ENCODE assay signal across 8 mouse cellular contexts in the genomic region with DNA sequence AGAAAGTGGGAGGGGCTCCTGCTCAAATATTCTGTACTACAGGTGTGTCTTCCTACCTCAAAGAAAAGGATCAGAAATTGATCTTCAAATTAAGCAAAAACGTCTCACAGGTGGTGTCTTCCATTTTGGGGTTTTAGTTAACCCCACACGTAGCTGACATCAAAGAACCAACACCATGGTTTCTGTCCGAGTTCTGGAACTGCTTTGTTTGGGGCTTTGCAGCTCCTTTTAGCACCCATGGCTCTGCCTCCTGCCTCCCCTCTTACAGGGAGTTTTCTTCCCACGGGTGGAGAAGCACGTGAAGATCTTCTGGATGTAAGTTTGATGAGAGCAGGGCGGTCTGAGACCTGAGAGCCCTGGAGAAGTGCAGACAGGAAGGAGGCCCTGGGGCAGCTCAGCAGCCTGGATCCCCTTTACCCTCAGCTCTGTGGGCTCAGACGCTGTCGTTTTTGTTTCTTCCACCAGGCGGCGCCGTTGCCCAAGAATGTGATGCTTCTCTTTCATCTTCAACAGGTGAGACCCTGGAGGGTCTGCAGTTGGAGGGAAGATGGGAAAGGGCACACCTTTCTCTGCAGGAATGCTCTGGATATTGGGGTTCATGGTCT. TPM values are rescaled to one million over a fixed set of nuclear protein-coding genes. Genes with fewer than 3 reads are reported as not detected.
DNase-seq lines count a peak whose midpoint lies in the region; ATAC-seq and TF ChIP-seq lines count a peak whose summit lies in the region.
"Not testable (repeated sequence)": the region's sequence is repeated elsewhere in the genome, so short reads cannot be mapped to it uniquely, and the experiment has no call there.
"Had no signal": no experiment of that assay in that cellular context is flagged by ENCODE, and none has a peak within 500 bp of the region (broad histone marks: within the 10 kb centered on the region; RNA-seq: fewer than 3 reads in every experiment).

No protein-coding gene starts in this region.

- H3K36me3 ChIP-seq in kidney, adult 2 months (ENCODE audit: control insufficient read depth, insufficient read depth, low read length); liver, postnatal 0 days (replicated peaks; ENCODE audit: insufficient read depth, low read length); stomach, postnatal 0 days (ENCODE audit: control insufficient read depth, insufficient read depth, low read length): not testable (repeated sequence)

- H3K27me3 ChIP-seq in kidney, adult 2 months (replicated peaks; ENCODE audit: control insufficient read depth, insufficient read depth, low read length); liver, postnatal 0 days (ENCODE audit: insufficient read depth, low read length); stomach, postnatal 0 days (ENCODE audit: control insufficient read depth, insufficient read depth, low read length): not testable (repeated sequence)

- ATAC-seq in liver, postnatal 0 days; stomach, postnatal 0 days (ENCODE audit: low FRiP score, low TSS enrichment): not testable (repeated sequence)

- not testable (repeated sequence) for H3K9me3 ChIP-seq in liver, postnatal 0 days (ENCODE audit: low read length); stomach, postnatal 0 days (ENCODE audit: control insufficient read depth, low read length)

- TF ChIP-seq EP300 in liver, postnatal 0 days (IDR thresholded peaks at IDR 0.05; ENCODE audit: low read depth); stomach, postnatal 0 days (optimal IDR thresholded peaks at IDR 0.05): not testable (repeated sequence)

- not testable (repeated sequence) for H3K4me3 ChIP-seq in kidney, adult 2 months (ENCODE audit: insufficient read depth, low read depth, low read length); liver, postnatal 0 days (ENCODE audit: low read depth, low read length); stomach, postnatal 0 days (ENCODE audit: low read depth, low read length)

- TF ChIP-seq POLR2A in kidney, adult 2 months (IDR thresholded peaks at IDR 0.05; ENCODE audit: low read depth, low read length) = not testable (repeated sequence)

- WGBS in kidney, adult 2 months = 19% methylated on average over 11 of the region's 11 CpGs
- WGBS in liver, postnatal 0 days (ENCODE audit: insufficient replicate concordance) = 14% methylated on average over 11 of the region's 11 CpGs
- WGBS in stomach, postnatal 0 days = 12% methylated on average over 11 of the region's 11 CpGs

- H3K4me1 ChIP-seq in kidney, adult 2 months (ENCODE audit: control insufficient read depth, insufficient read depth, low read length); liver, postnatal 0 days (ENCODE audit: insufficient read depth); stomach, postnatal 0 days (replicated peaks; ENCODE audit: control insufficient read depth, insufficient read depth): not testable (repeated sequence)

- DNase-seq in MEL-GATA-1-ER (ENCODE audit: extremely low read depth, low read depth) = peak; percentile 17
- peak; percentile 23 for DNase-seq in c-Kit-positive CD71-negative TER-119-negative erythroid progenitor cells, embryonic 14.5 days (ENCODE audit: low read depth)
- DNase-seq in gastrocnemius, postnatal 10 days = peak; percentile 25
- DNase-seq in kidney, adult 2 months = not testable (repeated sequence)
- peak; percentile 59 for DNase-seq in liver, postnatal 0 days
- DNase-seq in neural tube, embryonic 10.5 days (ENCODE audit: extremely low spot score, low spot score) = peak; percentile 68
- DNase-seq in stomach, postnatal 0 days (ENCODE audit: low spot score) = peak; percentile 49

- H3K9ac ChIP-seq in liver, postnatal 0 days (replicated peaks); stomach, postnatal 0 days (ENCODE audit: low read length): not testable (repeated sequence)

- TF ChIP-seq CTCF in kidney, adult 2 months (conservative IDR thresholded peaks at IDR 0.05; ENCODE audit: insufficient read depth, insufficient read length, low read depth, low read length) = peak; percentile 59
- TF ChIP-seq CTCF in liver, postnatal 0 days (IDR thresholded peaks at IDR 0.05; ENCODE audit: low read depth) = peak; percentile 77
- TF ChIP-seq CTCF in stomach, postnatal 0 days (IDR thresholded peaks at IDR 0.05; ENCODE audit: low read depth) = peak; percentile 77

- H3K27ac ChIP-seq in kidney, adult 2 months (ENCODE audit: insufficient read depth, low read depth, low read length); liver, postnatal 0 days (ENCODE audit: low read depth); stomach, postnatal 0 days (replicated peaks): not testable (repeated sequence)

- not testable (repeated sequence) for H3K4me2 ChIP-seq in liver, postnatal 0 days (ENCODE audit: low read depth, low read length); stomach, postnatal 0 days (replicated peaks; ENCODE audit: low read depth)

RNA-seq across cellular contexts. Expression of gene H2-Q6, which starts 4.3 kb away (rescaled TPM):
- total RNA-seq in gastrocnemius, postnatal 10 days (2021) = under 1 TPM in 1 of 2 experiments, not detected in 1; 0.43 TPM
- 72.1 and 84.0 TPM in 2 replicates for polyA plus RNA-seq in kidney, adult 2 months (2012; rRNA removed)
- 3.7 TPM in 2 replicates for polyA plus RNA-seq in liver, postnatal 0 days (2015; fragmentation: Nextera tagmentation; extraction: Ambion mirVana)
- polyA plus RNA-seq in stomach, postnatal 0 days (2015; fragmentation: Nextera tagmentation; extraction: Ambion mirVana) = 0.22 and 0.35 TPM in 2 replicates
- total RNA-seq: left cerebral cortex, postnatal 10 days had no signal

RNA-seq across cellular contexts. Expression of gene H2-Q7, which starts 18.6 kb away (rescaled TPM):
- total RNA-seq in gastrocnemius, postnatal 10 days (2021) = 1 to 10 TPM in 1 of 2 experiments, under 1 TPM in 1; 0.68 to 1.4 TPM
- polyA plus RNA-seq in kidney, adult 2 months (2012; rRNA removed) = 112 and 139 TPM in 2 replicates
- 7.5 and 7.9 TPM in 2 replicates for polyA plus RNA-seq in liver, postnatal 0 days (2015; fragmentation: Nextera tagmentation; extraction: Ambion mirVana)
- polyA plus RNA-seq in stomach, postnatal 0 days (2015; fragmentation: Nextera tagmentation; extraction: Ambion mirVana) = 0.96 and 1.2 TPM in 2 replicates

RNA-seq across cellular contexts. Expression of gene H2-Q4, which starts 40.9 kb away (rescaled TPM):
- 1 to 10 TPM; 5.1 to 6.0 TPM for total RNA-seq in gastrocnemius, postnatal 10 days (2021)
- polyA plus RNA-seq in kidney, adult 2 months (2012; rRNA removed) = 48.1 and 55.9 TPM in 2 replicates
- polyA plus RNA-seq in liver, postnatal 0 days (2015; fragmentation: Nextera tagmentation; extraction: Ambion mirVana) = 4.1 and 5.6 TPM in 2 replicates
- 2.7 and 3.3 TPM in 2 replicates for polyA plus RNA-seq in stomach, postnatal 0 days (2015; fragmentation: Nextera tagmentation; extraction: Ambion mirVana)

RNA-seq across cellular contexts. Expression of gene H2-Q10, which starts 49.6 kb away (rescaled TPM):
- total RNA-seq in gastrocnemius, postnatal 10 days (2021) = under 1 TPM; 0.14 to 0.52 TPM
- 6.7 and 8.3 TPM in 2 replicates for polyA plus RNA-seq in kidney, adult 2 months (2012; rRNA removed)
- polyA plus RNA-seq in liver, postnatal 0 days (2015; fragmentation: Nextera tagmentation; extraction: Ambion mirVana) = 621 and 683 TPM in 2 replicates
- polyA plus RNA-seq in stomach, postnatal 0 days (2015; fragmentation: Nextera tagmentation; extraction: Ambion mirVana) = 0.99 and 1.4 TPM in 2 replicates
- total RNA-seq: left cerebral cortex, postnatal 10 days had no signal

Comparison
In these comparisons a context has a peak if more than half of its experiments do, and no peak if none do; other contexts are left out.
1. RNA of gene H2-Q6, which starts 4.3 kb away (polyA plus RNA-seq): 72.1 to 84.0 TPM in kidney, adult 2 months; 3.7 TPM in liver, postnatal 0 days and 0.22 to 0.35 TPM in stomach, postnatal 0 days; every median in the first group is over 10 times any median in the second.
2. RNA of gene H2-Q7, which starts 18.6 kb away (polyA plus RNA-seq): 112 to 139 TPM in kidney, adult 2 months; 7.5 to 7.9 TPM in liver, postnatal 0 days and 0.96 to 1.2 TPM in stomach, postnatal 0 days; every median in the first group is over 10 times any median in the second.
3. Peak in every context shown above with its lines, with median percentiles within 50 percentile points of each other: CTCF ChIP-seq.